Mouse (Mus musculus): ENCODE measurements around the gene Baiap3. TPM values are rescaled to one million over a fixed set of nuclear protein-coding genes. Genes with fewer than 3 reads are reported as not detected.

Gene Baiap3
- 0.56 and 1.2 TPM in 2 replicates for polyA plus RNA-seq (2012; rRNA removed)

DNA sequence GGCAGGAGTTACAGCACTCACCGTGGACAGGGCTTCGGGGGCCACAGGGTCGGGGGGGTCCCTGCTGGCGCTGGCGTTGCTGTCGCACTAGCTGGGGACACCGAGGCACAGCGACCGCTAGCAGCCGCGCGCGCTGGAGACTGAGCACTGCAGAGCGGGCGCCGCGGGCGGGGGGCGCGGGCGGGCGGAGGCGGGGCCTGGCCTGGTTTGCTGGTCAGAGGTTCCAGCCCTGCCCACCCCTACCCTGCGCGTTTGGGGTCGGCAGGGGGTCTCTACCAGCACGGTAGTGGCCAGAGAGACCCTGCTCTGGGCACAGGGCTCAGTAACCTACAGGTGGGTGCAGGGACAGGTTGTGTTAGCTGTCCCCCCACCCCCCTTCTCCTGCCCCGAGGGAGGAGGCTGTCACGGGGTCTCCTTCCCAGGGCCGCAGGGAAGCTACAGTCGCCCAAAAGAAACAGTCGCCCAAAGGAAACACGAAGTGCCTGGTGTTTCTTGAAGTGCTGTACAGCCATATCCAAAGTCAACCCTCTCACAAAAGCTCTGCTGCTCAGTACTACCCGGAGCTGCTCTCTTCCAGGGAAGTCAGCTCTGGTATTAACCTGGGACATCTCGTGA is at the start of gene Baiap3:
Gene Baiap3, minus strand, starts transcription at position 225 of the 615 bp plus-strand sequence.

DNA sequence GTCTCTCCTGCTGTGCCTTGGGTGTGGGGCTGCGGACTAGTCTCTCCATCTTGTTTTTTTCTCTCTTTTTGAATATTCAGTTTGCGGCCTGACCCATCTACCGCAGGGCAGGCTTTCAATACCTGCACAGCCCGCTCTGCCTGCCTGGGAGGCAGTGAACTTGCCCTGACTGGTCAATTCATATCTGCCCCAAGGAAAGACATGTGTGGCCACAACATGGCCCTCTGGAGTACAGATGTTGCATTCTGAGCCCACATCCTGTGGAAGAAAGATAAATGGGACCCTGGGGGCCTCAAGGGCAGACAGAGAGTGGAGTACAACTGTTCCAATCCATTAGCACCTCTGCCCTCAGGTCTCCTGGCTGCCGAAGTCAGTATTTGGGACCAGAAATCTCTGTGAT is 41.9 kb upstream of the Baiap3 start, which contains the start of gene Prss34:
Gene Prss34, plus strand, starts transcription at position 301 of the 400 bp plus-strand sequence.

DNA sequence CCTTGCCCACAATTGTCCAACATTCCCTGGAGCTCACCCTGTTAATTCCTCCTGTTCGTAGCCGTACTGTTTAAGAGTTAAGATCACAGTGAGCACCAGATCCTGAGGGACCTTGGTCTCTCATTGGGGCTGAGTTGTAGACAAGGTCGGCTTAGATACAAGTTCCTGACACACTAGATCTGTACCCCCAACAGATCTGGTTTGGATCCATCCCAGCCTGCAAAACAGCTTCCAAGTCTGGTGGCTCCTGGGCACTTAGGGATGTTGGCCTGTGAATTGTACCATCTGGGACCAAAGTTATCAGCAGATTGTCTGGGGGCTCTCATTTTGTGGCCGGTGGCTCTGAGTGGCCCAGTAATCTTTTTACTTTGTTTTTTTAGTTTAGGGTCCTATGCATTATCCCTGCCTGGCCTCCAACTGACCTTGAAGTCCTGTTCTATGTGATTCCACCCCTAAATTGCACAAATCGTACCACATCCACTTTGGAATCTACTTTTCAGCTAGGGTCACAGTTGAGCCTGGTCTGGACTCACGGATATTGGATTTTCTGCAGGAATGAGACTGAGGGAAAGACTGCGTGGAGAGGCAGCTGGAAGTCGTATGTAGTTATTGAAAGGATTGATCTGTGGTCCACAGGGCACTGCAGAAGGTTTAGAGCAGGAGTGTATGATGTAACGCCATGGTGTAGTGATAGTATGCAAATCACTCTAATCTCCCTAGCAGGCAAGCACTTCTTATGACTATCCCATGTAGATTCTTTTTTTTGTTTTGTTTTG is 18.6 kb upstream of the Baiap3 start, which contains the start of gene Ube2i:
Gene Ube2i, minus strand, starts transcription at position 52 of the 776 bp plus-strand sequence.

DNA sequence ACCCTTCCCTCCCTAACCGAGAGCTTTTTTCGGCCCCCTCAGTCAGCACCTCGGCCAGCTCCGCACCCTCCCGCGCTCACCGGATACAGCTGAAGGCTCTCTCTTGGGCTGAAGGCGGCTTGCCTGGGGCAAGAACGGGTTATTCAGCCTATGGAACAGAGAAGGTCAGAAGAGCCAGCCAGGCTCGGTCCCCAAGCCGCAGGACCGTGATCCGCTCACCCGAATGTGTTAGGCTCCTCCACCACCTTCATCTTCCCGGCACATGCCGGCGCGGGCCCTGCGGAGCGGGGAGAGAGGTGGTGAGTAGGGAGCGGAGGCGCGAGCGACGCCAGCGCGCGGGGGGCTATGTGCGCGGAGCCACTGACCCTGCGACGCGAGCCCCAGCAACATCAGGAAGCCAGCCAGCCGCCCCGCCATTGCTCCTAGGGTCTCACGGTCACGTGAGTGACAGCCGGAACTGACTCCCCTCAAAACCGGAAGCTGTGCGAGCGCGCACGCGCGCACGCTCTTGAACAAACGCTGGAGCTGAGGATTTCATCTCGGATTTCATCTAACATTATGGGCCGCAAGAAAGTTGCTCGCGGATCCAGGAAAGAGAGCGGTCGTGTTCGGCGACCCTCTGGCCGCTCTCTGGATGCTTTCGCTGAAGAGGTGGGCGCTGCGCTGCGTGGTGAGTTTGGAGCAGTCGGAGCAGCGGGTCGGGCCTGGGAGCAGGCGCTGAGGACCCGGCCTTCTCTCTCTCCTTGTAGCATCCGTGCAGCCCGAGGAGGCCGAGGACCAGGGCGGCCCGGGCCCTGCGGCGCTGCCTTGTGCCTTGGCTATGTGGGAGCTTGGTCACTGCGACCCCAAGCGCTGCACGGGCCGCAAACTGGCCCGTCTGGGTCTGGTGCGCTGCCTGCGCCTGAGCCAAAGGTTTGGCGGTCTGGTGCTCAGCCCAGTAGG is 16.2 kb downstream of the Baiap3 start, which contains the start of the genes Gnptg and Tsr3:
Gene Gnptg, minus strand, starts transcription at position 430 of the 942 bp plus-strand sequence.
Gene Tsr3, plus strand, starts transcription at position 476 of the 942 bp plus-strand sequence.

Other genes starting within 250 kb of the Baiap3 start
- 5.4 and 6.9 TPM in 2 replicates for gene Cramp1l, start 240.6 kb downstream of the Baiap3 start, polyA plus RNA-seq (2012; rRNA removed)
- 36.6 and 39.0 TPM in 2 replicates for gene Ift140, start 240.3 kb downstream of the Baiap3 start, polyA plus RNA-seq (2012; rRNA removed)
- 7.5 and 8.0 TPM in 2 replicates for gene Tmem204, start 172.8 kb downstream of the Baiap3 start, polyA plus RNA-seq (2012; rRNA removed)
- 5.6 TPM in 2 replicates for gene Telo2, start 140.4 kb downstream of the Baiap3 start, polyA plus RNA-seq (2012; rRNA removed)
- not detected in 2 replicates for gene Ptx4, start 135.6 kb downstream of the Baiap3 start, polyA plus RNA-seq (2012; rRNA removed)
- gene Clcn7, start 123.0 kb downstream of the Baiap3 start, polyA plus RNA-seq (2012; rRNA removed): 6.5 and 7.2 TPM in 2 replicates
- gene Ccdc154, start 93.9 kb downstream of the Baiap3 start, polyA plus RNA-seq (2012; rRNA removed): not detected in 2 replicates
- gene Gm38655, start 80.9 kb downstream of the Baiap3 start, polyA plus RNA-seq (2012; rRNA removed): not detected in 2 replicates
- gene BC003965, start 71.8 kb downstream of the Baiap3 start, polyA plus RNA-seq (2012; rRNA removed): 11.2 and 12.5 TPM in 2 replicates
- gene Unkl, start 68.0 kb downstream of the Baiap3 start, polyA plus RNA-seq (2012; rRNA removed): 8.8 and 9.4 TPM in 2 replicates
- 13.8 and 14.6 TPM in 2 replicates for gene Gnptg, start 16.2 kb downstream of the Baiap3 start, polyA plus RNA-seq (2012; rRNA removed)
- 12.0 and 12.2 TPM in 2 replicates for gene Tsr3, start 16.2 kb downstream of the Baiap3 start, polyA plus RNA-seq (2012; rRNA removed)
- gene Ube2i, start 18.3 kb upstream of the Baiap3 start, polyA plus RNA-seq (2012; rRNA removed): 125 and 133 TPM in 2 replicates
- gene Prss34, start 42.0 kb upstream of the Baiap3 start, polyA plus RNA-seq (2012; rRNA removed): 2.7 and 3.8 TPM in 2 replicates
- not detected in 2 replicates for gene Prss28, start 52.3 kb upstream of the Baiap3 start, polyA plus RNA-seq (2012; rRNA removed)
- not detected in 2 replicates for gene Prss29, start 62.3 kb upstream of the Baiap3 start, polyA plus RNA-seq (2012; rRNA removed)
- gene Tpsab1, start 89.2 kb upstream of the Baiap3 start, polyA plus RNA-seq (2012; rRNA removed): 0.02 and 0.05 TPM in 2 replicates
- 0.43 and 0.61 TPM in 2 replicates for gene Tpsb2, start 109.9 kb upstream of the Baiap3 start, polyA plus RNA-seq (2012; rRNA removed)
- gene Tpsg1, start 112.9 kb upstream of the Baiap3 start, polyA plus RNA-seq (2012; rRNA removed): 0.05 TPM in 1 of 2 replicates, not detected in the other
- gene Cacna1h, start 177.4 kb upstream of the Baiap3 start, polyA plus RNA-seq (2012; rRNA removed): 0.38 and 0.97 TPM in 2 replicates
- gene Tekt4, start 198.3 kb upstream of the Baiap3 start, polyA plus RNA-seq (2012; rRNA removed): 0.43 and 0.64 TPM in 2 replicates
- gene Sstr5, start 240.9 kb upstream of the Baiap3 start, polyA plus RNA-seq (2012; rRNA removed): not detected in 2 replicates

Data from liver, embryonic 18 days (tissue).